Mouse (Mus musculus): Measurements from ENCODE around the gene Gm8024.
"Not testable (repeated sequence)": the region's sequence is repeated elsewhere in the genome, so short reads cannot be mapped to it uniquely, and the experiment has no call there.

Gene Gm8024

DNA sequence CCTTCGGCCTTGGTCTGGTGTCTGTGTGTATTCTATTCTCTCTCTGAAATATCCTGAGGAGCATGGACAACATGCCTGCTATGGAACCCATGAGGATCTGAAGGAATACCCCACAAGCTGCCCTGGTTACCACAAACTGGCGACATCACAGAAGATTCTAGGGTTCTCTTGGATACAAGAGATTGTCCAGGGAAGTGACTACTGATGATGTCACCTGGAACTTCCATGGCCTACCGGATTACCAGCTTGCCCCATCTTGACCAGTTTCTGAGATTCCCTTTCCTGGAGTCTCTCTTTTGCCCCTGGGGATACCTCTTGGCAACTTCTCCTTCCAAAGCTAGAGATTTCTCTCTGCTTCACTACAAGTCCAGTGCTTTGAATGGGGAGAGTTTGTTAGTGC, at the start of gene Gm8024:
Gm8024 (minus strand) TSS at position 101 of the 400 bp plus-strand sequence.
- not testable (repeated sequence) for DNase-seq (ENCODE audit: low spot score)

DNA sequence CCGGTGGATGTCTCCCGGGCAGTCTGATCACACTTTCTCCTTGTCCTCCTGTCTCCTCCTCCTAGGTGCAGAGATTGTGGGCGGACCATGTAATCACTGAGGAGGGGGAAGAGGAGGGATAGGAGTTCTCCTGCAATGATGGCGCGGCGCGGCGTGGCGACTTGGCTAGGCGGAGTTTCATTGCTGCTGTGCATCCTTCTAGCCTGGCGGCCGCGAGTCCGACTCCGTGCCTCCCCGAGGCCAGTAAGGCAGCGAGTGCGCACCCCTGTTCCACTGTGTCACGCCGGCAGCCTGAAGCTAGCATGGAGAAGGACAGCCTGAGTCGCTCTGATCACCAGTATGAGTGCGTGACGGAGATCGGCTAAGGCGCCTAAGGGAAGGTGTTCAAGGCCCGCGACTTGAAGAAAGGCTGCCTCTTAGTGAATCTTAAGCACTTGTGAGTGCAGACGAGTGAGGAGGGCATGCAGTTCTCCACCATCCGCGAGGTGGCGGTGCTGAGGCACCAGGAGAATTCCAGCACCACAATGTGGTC, 19.2 kb upstream of the Gm8024 start:
- not testable (repeated sequence) for DNase-seq (ENCODE audit: low spot score)

DNA sequence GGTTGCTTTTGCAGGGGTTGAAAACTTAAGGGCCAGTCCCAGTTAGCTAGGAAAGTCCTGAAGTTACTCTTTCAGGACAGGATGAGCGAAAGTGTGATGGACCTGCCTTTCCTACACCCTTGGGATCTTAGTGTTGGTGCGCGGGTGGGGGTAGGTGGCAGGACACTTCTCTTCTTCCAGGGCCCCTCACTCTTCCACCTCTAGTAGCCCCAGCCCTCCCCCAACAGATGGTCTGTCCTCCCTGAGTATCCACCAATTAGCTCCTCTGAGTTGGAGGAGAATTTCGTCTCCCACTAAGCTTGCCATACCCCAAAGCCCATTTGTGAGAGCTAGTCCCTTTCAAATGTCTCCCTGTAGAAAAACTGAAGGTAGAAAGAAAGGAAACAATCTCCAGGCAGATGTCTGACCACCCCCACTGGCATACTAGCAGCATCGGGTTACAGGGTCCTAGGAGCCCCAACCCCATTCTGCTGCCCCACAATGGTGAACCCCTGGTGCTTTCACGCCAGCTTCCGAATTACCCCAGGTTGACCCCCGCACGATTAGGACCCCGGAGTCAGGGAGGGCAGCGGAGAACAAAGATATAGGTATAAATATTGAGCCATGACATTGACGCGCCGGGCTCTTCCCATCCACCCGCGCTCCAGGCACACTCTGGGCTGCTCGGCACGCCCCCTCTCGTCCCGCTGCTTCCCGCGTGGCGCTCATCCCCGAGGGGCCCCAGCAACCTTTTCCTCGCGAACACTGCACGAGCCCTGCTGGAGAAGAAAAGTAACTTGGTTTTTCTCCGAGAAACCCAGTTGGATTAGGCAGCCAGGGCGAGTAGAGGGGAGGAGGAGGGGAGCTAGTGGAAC, 18.5 kb upstream of the Gm8024 start:
- not testable (repeated sequence) for DNase-seq (ENCODE audit: low spot score)

DNA sequence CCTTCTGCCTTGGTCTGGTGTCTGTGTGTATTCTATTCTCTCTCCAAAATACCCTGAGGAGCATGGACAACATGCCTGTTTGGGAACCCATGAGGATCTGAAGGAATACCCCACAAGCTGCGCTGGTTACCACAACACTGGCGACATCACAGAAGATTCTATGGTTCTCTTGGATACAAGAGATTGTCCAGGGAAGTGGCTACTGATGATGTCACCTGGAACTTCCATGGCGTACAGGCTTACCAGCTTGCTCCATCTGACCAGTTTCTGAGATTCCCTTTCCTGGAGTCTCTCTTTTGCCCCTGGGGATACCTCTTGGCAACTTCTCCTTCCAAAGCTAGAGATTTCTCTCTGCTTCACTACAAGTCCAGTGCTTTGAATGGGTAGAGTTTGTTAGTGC, 21.8 kb downstream of the Gm8024 start, which contains the start of gene Gm8020:
Gm8020 (minus strand) TSS at position 101 of the 400 bp plus-strand sequence.
- not testable (repeated sequence) for DNase-seq (ENCODE audit: low spot score)
